Comparison of ENCODE assay signal across 10 mouse cellular contexts in the genomic region with DNA sequence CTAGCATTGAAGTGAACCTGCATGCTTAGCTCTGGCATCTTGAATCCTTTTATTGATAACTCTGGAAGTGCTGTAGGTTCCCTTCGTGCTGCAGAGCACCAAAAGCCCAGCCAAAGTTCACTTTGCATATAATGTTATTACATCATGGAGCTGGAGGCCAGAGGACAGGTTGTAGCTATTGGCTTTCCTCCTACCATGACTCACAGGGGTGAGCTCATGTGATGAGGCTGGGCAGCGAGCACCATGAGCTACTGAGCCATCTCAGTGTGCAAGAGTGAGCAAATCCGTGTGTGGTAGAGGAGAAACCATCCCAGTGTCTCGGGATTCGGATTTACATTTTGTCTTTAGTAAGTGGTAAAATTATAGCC. TPM values are rescaled to one million over a fixed set of nuclear protein-coding genes. Genes with fewer than 3 reads are reported as not detected.
DNase-seq lines count a peak whose midpoint lies in the region; ATAC-seq lines count a peak whose summit lies in the region.
"Had no signal": no experiment of that assay in that cellular context is flagged by ENCODE, and none has a peak within 500 bp of the region (broad histone marks: within the 10 kb centered on the region; RNA-seq: fewer than 3 reads in every experiment).

No protein-coding gene starts in this region.

- DNase-seq in layer of hippocampus, adult 9-11 months = peak; percentile 32
- DNase-seq in layer of hippocampus, postnatal 25 days (ENCODE audit: extremely low spot score in 1 of 2, low spot score in 1 of 2) = no peak
- peak; percentile 26 for DNase-seq in adrenal gland, postnatal 10 days
- DNase-seq in cerebellum, adult 9-10 months = peak; percentile 74
- no peak for DNase-seq in kidney, adult 11 months
- DNase-seq in natural killer cell, adult 2 months (ENCODE audit: low spot score in 2 of 2) = no peak
- no peak for DNase-seq in embryo, embryonic 11 days
- DNase-seq: kidney, adult 18-20 months had no signal

- no peaks in the 10 kb centered on the region for H3K27me3 ChIP-seq in liver, embryonic 16.5 days (ENCODE audit: control insufficient read depth, insufficient read depth, low read depth, low read length)
- H3K27me3 ChIP-seq: heart, embryonic 15.5 days had no signal

- no peak overlapping the region for H3K4me2 ChIP-seq in liver, embryonic 16.5 days (ENCODE audit: low read depth, low read length)
- H3K4me2 ChIP-seq: heart, embryonic 15.5 days had no signal

- H3K4me3 ChIP-seq in liver, embryonic 16.5 days (ENCODE audit: low read depth, low read length) = no peak overlapping the region
- H3K4me3 ChIP-seq: heart, embryonic 15.5 days had no signal

- H3K9ac ChIP-seq in liver, embryonic 16.5 days (ENCODE audit: low read depth, low read length) = no peak overlapping the region
- H3K9ac ChIP-seq: heart, embryonic 15.5 days had no signal

- ATAC-seq in liver, embryonic 16.5 days (ENCODE audit: low read depth) = peak; percentile 45

- 84% methylated on average over 5 of the region's 5 CpGs for WGBS in liver, embryonic 16.5 days (ENCODE audit: insufficient replicate concordance)

- no peak overlapping the region for H3K27ac ChIP-seq in liver, embryonic 16.5 days (ENCODE audit: low read length)
- H3K27ac ChIP-seq: heart, embryonic 15.5 days had no signal

- H3K36me3 ChIP-seq in liver, embryonic 16.5 days (ENCODE audit: control insufficient read depth, insufficient read depth) = peaks cover 34% of the 10 kb centered on the region

- H3K4me1 ChIP-seq in liver, embryonic 16.5 days (ENCODE audit: control insufficient read depth, low read depth, low read length) = peaks cover 18% of the 10 kb centered on the region

- no peaks in the 10 kb centered on the region for H3K9me3 ChIP-seq in liver, embryonic 16.5 days (replicated peaks; ENCODE audit: control insufficient read depth, low read length)
- H3K9me3 ChIP-seq: heart, embryonic 15.5 days had no signal

RNA-seq across cellular contexts. Expression of gene Lysmd3, which starts 6.9 kb away (rescaled TPM):
- 10 to 100 TPM in 1 of 2 experiments, 1 to 10 TPM in 1; 9.8 to 12.3 TPM for total RNA-seq in layer of hippocampus, postnatal 25 days (2021)
- 10 to 100 TPM; 22.7 to 28.3 TPM for total RNA-seq in adrenal gland, postnatal 10 days (2021)
- polyA plus RNA-seq in liver, embryonic 16.5 days (2015; fragmentation: Nextera tagmentation; extraction: Ambion mirVana) = 18.7 and 19.0 TPM in 2 replicates

RNA-seq across cellular contexts. Expression of gene Adgrv1, which starts 31.4 kb away (rescaled TPM):
- 1 to 10 TPM; 2.5 to 3.2 TPM for total RNA-seq in layer of hippocampus, postnatal 25 days (2021)
- total RNA-seq in adrenal gland, postnatal 10 days (2021) = 1 to 10 TPM; 1.6 to 2.3 TPM
- polyA plus RNA-seq in liver, embryonic 16.5 days (2015; fragmentation: Nextera tagmentation; extraction: Ambion mirVana) = 0.17 and 0.19 TPM in 2 replicates

RNA-seq across cellular contexts. Expression of gene Polr3g, which starts 46.5 kb away (rescaled TPM):
- total RNA-seq in layer of hippocampus, postnatal 25 days (2021) = 1 to 10 TPM; 4.2 to 4.6 TPM
- total RNA-seq in adrenal gland, postnatal 10 days (2021) = 1 to 10 TPM; 5.0 to 6.9 TPM
- polyA plus RNA-seq in liver, embryonic 16.5 days (2015; fragmentation: Nextera tagmentation; extraction: Ambion mirVana) = 6.5 and 8.4 TPM in 2 replicates

RNA-seq across cellular contexts. Expression of gene Mblac2, which starts 46.8 kb away (rescaled TPM):
- total RNA-seq in layer of hippocampus, postnatal 25 days (2021) = 10 to 100 TPM; 23.0 to 23.5 TPM
- 10 to 100 TPM in 1 of 2 experiments, 1 to 10 TPM in 1; 7.0 to 12.4 TPM for total RNA-seq in adrenal gland, postnatal 10 days (2021)
- 3.1 and 3.4 TPM in 2 replicates for polyA plus RNA-seq in liver, embryonic 16.5 days (2015; fragmentation: Nextera tagmentation; extraction: Ambion mirVana)

Comparison
In these comparisons a context has a peak if more than half of its experiments do, and no peak if none do; other contexts are left out.
1. DNase-seq: peak in layer of hippocampus, adult 9-11 months (single experiment), adrenal gland, postnatal 10 days (single experiment) and cerebellum, adult 9-10 months (single experiment); none in layer of hippocampus, postnatal 25 days (0 of 2), kidney, adult 11 months (single experiment), natural killer cell, adult 2 months (0 of 2) and embryo, embryonic 11 days (single experiment).